Mouse (Mus musculus) urinary bladder, postnatal 14 days (tissue): ENCODE results near the gene Gm49321.

Source experiments
- DNase-seq: peaks from one replicate; pipeline ENCODE4 v3.0.0; 2021; ENCODE audit warnings: low spot score

Gm49321 gene

GRCm38 (mm10) chr12:73949318-73950058 lies 12.0 kb downstream of the Gm49321 start:
- peak; percentile 46 for DNase-seq

DNA sequence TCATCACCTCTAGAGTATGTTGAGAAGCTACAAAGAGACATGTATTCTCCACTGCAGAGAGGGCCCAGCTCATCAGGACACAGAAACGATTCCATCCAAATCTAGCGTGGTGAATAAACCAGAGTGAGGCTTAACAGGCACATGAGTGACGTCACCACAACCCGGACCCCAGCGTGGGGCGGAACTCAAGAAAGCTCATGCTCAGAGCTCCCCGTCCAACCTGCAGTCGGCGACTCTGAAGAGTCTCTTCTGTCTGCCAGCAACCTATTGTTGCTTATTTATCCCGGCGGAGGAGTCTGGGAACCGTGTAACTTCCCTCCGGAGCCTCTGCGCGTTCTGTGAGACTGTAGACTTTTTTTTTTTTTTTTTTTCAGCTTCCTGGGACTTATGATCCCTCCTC lies 15.4 kb downstream of the Gm49321 start:
- DNase-seq = peak; percentile 30

GRCm38 (mm10) chr12:73953420-73954186 lies 16.1 kb downstream of the Gm49321 start:
- DNase-seq = no peak

- DNase-seq = no peak
These were observed 17.3 kb downstream of the Gm49321 start for GRCm38 (mm10) chr12:73954785-73955184.

GRCm38 (mm10) chr12:73957676-73958075 lies 20.2 kb downstream of the Gm49321 start:
- no peak for DNase-seq

DNA sequence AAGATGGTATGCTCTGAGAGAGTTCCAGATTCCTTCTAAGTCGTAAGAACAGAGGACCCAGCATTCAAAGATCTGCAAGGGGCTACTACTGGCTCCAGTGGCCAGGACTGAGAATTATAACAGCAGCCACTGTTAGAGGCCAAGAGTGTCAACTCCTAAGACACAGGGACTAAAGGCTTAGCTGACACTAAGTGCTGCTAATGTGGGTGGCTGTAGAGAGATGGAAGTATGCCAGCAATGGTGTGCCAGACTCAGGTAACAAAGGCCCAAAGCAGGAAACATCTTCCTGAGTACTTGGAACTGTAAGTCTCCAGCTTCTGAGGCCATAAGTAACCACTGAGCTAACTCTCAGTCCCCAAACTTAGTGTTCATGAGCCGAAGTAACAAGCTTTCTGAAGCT lies 21.4 kb downstream of the Gm49321 start:
- no peak for DNase-seq

GRCm38 (mm10) chr12:73964291-73965281 lies 27.1 kb downstream of the Gm49321 start, which contains the start of gene Snapc1:
Gene Snapc1, plus strand, starts transcription at chr12:73964481.
- DNase-seq = peak; percentile 97

DNA sequence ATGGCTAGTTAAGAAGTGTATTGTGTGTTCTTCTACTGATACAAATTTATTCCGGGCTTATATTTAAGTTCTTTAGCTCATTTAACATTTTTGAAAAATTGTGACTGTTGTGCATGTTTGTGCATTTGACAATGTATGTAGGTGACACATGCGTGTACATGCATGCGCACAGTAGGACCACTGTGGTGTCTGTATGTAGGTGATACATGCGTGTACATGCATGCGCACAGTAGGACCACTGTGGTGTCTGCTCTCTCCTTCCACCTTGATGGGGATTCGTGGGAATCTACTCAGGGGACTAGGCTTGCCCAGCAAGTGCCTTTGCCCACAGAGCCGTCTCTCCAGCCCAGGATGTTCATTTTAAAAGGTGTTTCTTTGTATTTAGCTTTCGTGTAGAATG lies 31.7 kb downstream of the Gm49321 start:
- DNase-seq = no peak

- no peak for DNase-seq
These were observed 37.1 kb downstream of the Gm49321 start for GRCm38 (mm10) chr12:73974584-73974983.

DNA sequence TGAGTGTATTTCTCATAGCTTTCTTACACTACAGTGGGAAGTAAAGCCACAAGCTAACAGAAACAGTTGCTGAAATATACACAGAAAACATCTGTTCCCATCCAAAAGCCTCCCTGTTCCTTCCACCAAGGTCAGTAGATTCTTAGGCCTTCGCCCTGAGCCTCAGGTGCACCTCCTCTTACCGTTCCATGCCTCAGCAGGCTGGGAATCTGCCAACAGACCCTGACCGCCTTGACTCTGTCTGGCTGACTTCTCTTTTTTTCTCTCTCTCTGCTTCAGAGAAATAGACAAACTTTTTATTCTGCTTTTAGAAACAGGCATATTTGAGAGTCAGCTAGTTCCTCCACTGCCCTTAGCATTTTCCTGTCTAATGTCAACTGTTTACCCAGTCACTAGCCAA lies 40.7 kb downstream of the Gm49321 start:
- no peak for DNase-seq

- DNase-seq = no peak
These were observed 42.2 kb downstream of the Gm49321 start for GRCm38 (mm10) chr12:73979667-73980066.

DNA sequence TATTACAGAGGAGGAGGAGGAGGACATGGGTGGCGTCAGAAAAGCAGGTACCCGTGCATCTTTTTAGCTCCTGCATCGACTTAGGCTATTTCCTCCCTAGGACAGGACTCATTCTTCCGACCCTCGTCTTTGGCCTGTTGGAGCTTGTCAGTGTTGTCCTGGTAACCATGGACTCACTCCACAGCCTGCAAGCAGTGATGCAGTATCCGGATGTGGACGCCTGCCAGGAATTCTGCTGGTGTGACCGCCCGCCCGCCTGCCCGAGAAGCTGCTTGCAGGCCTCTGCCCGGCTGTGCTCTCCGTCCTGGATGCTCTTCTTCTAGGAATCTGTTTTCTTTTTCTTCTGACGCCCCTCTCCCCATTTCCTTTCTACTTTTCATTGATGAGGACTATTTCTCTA lies 45.1 kb downstream of the Gm49321 start:
- DNase-seq = peak; percentile 78

- no peak for DNase-seq
These were observed 48.8 kb downstream of the Gm49321 start for GRCm38 (mm10) chr12:73986299-73986698.

DNA sequence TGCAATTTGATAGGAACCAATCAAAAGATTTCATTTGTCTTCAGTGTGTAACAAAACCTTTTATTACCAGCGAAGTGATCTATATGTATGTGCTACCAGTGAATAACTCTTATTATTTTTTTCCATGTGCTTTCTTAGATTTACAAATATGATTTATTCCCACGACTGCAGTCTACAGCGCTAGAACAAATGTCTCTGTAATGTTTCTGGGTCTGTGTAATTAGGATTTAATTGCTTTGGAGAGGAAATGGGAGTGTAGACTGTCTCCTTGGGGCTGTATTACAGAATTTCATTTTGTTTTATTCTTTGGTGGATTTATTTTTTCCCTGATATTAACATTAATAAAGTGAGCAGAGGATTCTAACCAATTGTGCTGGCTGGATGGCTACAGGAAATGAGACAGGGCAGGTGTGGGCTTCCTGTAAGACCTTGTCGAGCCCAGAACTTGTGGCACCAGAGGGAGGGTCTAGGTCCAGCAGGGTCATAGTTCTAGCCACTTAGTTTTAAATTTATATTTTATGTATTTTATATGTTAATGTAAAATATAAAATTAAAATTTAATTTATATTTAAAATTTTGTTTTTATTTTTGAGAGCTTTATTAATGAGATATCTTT lies 51.0 kb downstream of the Gm49321 start:
- DNase-seq = no peak

DNA sequence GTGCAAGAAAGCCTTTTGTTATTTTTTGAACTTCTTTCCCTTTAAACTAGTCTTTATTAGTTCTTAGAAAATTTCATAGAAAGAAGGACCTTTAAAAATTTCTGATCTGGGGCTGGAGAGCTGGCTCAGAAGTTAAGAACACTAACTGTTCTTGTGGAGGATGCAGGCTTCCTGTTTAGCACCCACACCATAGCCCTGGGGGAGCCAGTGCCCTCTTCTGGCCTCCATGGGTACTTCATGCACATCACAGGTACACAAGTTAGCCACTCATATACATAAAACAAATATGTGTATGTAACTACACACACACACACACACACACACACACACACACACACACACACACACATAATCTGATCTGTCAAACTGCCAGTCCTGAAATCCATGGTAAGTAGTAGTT lies 52.1 kb downstream of the Gm49321 start:
- DNase-seq = peak; percentile 54

GRCm38 (mm10) chr12:73996906-73997296 lies 59.4 kb downstream of the Gm49321 start:
- no peak for DNase-seq

DNA sequence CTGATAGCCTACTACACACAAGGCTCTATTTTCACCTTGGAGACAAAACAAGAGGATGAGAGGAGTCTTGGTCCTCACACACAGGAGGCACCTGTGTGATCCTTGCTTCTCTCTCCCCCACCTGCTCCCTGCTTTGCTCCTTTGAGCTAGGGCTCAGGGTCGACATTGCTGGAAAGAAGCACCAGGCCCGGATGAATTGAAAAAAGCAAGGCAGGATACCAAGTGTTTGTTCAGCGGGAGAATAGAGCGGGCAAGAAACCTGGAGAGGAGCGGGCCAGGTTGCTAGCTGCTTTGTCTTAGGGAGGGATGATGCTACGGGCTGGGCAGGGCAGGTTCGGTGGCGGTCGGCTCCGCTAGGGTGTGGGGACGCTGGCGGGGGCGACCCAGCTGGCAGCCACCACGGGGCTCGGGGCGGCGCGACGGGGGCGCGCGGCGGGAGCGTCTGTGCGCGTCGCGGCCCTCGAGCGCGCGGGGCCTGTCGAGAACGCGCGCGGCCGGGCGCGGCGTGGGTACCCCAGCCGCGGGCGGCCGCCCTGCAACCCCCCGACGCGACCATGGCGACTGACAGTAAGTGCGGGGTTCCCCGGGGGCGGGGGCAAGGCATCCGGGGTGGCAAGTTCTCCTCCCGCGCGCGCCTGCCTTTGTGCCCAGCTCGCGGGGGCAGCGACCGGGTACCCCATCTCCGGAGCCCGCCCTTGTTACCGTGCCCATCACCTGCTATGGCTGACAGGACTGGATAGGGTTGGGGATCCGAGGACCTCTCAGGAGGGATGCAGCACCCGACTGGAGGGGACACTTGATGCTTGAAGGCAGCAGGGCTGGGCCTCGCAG lies 60.1 kb downstream of the Gm49321 start, which contains the start of gene Syt16:
Gene Syt16 (plus strand): TSS at position 365 of the 831 bp plus-strand sequence.
- DNase-seq = no peak

DNA sequence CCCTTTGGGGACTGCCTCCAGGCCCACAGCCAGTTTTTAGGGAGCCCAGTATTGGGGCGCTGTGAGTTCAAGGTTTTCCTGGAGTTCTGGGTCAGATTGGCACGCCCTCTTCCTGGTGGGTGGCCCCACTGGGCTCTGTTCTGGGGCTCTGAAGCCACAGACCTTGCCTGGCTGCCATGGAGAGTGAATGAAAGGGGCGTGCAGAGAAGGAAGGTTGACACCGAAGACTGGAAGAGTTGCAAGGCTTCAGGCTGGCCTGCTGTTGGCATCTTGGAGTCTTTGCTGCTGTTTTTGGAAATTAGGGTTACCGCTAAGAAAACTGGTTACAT lies 60.6 kb downstream of the Gm49321 start:
- no peak for DNase-seq

GRCm38 (mm10) chr12:74002449-74002848 lies 65.0 kb downstream of the Gm49321 start:
- no peak for DNase-seq

GRCm38 (mm10) chr12:74009448-74009911 lies 72.0 kb downstream of the Gm49321 start:
- DNase-seq = peak; percentile 16

GRCm38 (mm10) chr12:74013739-74014138 lies 76.3 kb downstream of the Gm49321 start:
- DNase-seq = peak; percentile 86
